Mouse (Mus musculus) intestine, postnatal 0 days (tissue): ENCODE measurements around the gene Atp2b2. TPM values are rescaled to one million over a fixed set of nuclear protein-coding genes. Genes with fewer than 3 reads are reported as not detected.

Experiments used
- ATAC-seq: fragments of 200-750 bp; cut with Nextera tagmentation; 2 replicates; pipeline ENCODE4 v1.8.0; 2017; ENCODE audit warnings: mild to moderate bottlenecking, moderate TSS enrichment, moderate library complexity
- H3K27ac ChIP-seq: fragments of 300-500 bp; sonication (generic); 2 replicates; pipeline ENCODE4 v1.5.1; 2014; ENCODE audit warnings: mild to moderate bottlenecking, low read depth, low read length, moderate library complexity
- H3K27me3 ChIP-seq: fragments of 300-500 bp; sonication (generic); replicated peaks from 2 replicates; pipeline ENCODE4 v1.6.1; 2014; ENCODE audit warnings: low read length, mixed read lengths; ENCODE audit not compliant: control insufficient read depth, insufficient read depth
- H3K36me3 ChIP-seq: fragments of 300-500 bp; sonication (generic); 2 replicates; pipeline ENCODE4 v1.6.1; 2014; ENCODE audit warnings: mild to moderate bottlenecking, moderate library complexity; ENCODE audit not compliant: control insufficient read depth, insufficient read depth
- H3K4me1 ChIP-seq: fragments of 300-500 bp; sonication (generic); replicated peaks from 2 replicates; pipeline ENCODE4 v1.6.1; 2014; ENCODE audit warnings: antibody characterized with exemption, low read length, mixed read lengths; ENCODE audit not compliant: control insufficient read depth, insufficient read depth
- H3K4me2 ChIP-seq: fragments of 300-500 bp; sonication (generic); replicated peaks from 2 replicates; pipeline ENCODE4 v1.6.1; 2014; ENCODE audit warnings: low read depth, mild to moderate bottlenecking, moderate library complexity
- H3K4me3 ChIP-seq: fragments of 300-500 bp; sonication (generic); 2 replicates; pipeline ENCODE4 v1.5.1; 2014; ENCODE audit warnings: low read depth, low read length
- H3K9ac ChIP-seq: fragments of 300-500 bp; sonication (generic); 2 replicates; pipeline ENCODE4 v1.6.1; 2014; ENCODE audit warnings: mild to moderate bottlenecking, low read depth, low read length
- H3K9me3 ChIP-seq: fragments of 300-500 bp; sonication (generic); 2 replicates; pipeline ENCODE4 v1.6.1; 2016; ENCODE audit warnings: mixed run types; ENCODE audit not compliant: control insufficient read depth
- CTCF ChIP-seq: sonication (generic); IDR thresholded peaks from 2 replicates; pipeline ENCODE4 v1.5.1; 2016; ENCODE audit warnings: low read depth, mild to moderate bottlenecking, control low read depth, antibody characterized with exemption, moderate library complexity
- WGBS: fragments of 180-500 bp; shearing (Covaris S2); extraction: QIAGEN DNeasy Blood & Tissue Kit; methylation state at CpG from one replicate; pipeline ENCODE4 v1.1.7; 2014; 5-methylcytosine and 5-hydroxymethylcytosine counted together
- polyA plus RNA-seq: library from polyadenylated mRNA; unstranded; fragments of >200 nt; fragmentation: Nextera tagmentation; extraction: Ambion mirVana; gene quantifications from 2 replicates; pipeline ENCODE4 v1.2.1, GENCODE M21; 2015

The Atp2b2 gene
- polyA plus RNA-seq, 1 experiment from 2014 or later, result 0.48 TPM

- TF ChIP-seq CTCF, result no peak
- Histone ChIP-seq H3K27me3 (peaks cover 16% of the 10 kb centered on the region; the same call in 1 of the 2 replicates), H3K9me3 (no peaks in the 10 kb centered on the region), H3K4me2 (peak overlapping the region; percentile 45), H3K4me1 (no peaks in the 10 kb centered on the region), H3K9ac (no peak overlapping the region), H3K4me3 (no peak overlapping the region), H3K27ac (no peak overlapping the region), H3K36me3 (no peaks in the 10 kb centered on the region)
- no peak for ATAC-seq
- 26% methylated on average over 26 of the region's 26 CpGs for WGBS
Measured at GRCm38 (mm10) chr6:113748351-113748750, 294.1 kb downstream of the Atp2b2 start.

- Histone ChIP-seq H3K27me3 (peaks cover 16% of the 10 kb centered on the region; the same call in 1 of the 2 replicates), H3K9ac (no peak overlapping the region), H3K4me1 (no peaks in the 10 kb centered on the region), H3K36me3 (no peaks in the 10 kb centered on the region), H3K9me3 (no peaks in the 10 kb centered on the region), H3K4me3 (no peak overlapping the region), H3K27ac (no peak overlapping the region), H3K4me2 (no peak overlapping the region)
- no peak for TF ChIP-seq CTCF
- WGBS, result 77% methylated on average over 14 of the region's 14 CpGs
- no peak for ATAC-seq
Measured at GRCm38 (mm10) chr6:113747284-113747683, 295.1 kb downstream of the Atp2b2 start.

GRCm38 (mm10) chr6:113745117-113745516 is 297.3 kb downstream of the Atp2b2 start:
- TF ChIP-seq CTCF, result no peak
- no peak overlapping the region for H3K4me3 ChIP-seq

GRCm38 (mm10) chr6:113743111-113743510 is 299.3 kb downstream of the Atp2b2 start:
- Histone ChIP-seq H3K27ac (no peak overlapping the region), H3K9ac (no peak overlapping the region), H3K4me1 (peaks cover 2% of the 10 kb centered on the region; the same call in 1 of the 2 replicates), H3K27me3 (peaks cover 3% of the 10 kb centered on the region; the same call in 1 of the 2 replicates), H3K9me3 (no peaks in the 10 kb centered on the region), H3K36me3 (no peaks in the 10 kb centered on the region), H3K4me2 (no peak overlapping the region), H3K4me3 (no peak overlapping the region)
- TF ChIP-seq CTCF, result no peak
- WGBS, result 48% methylated on average over 1 of the region's 1 CpGs
- ATAC-seq, result no peak

More at GRCm38 (mm10) chr6:113745117-113745516, 297.3 kb downstream of the Atp2b2 start:
- no peak overlapping the region for H3K4me2 ChIP-seq
- peaks cover 16% of the 10 kb centered on the region; the same call in 1 of the 2 replicates for H3K27me3 ChIP-seq
- no peaks in the 10 kb centered on the region for H3K4me1 ChIP-seq
- no peaks in the 10 kb centered on the region for H3K36me3 ChIP-seq
- no peak overlapping the region for H3K9ac ChIP-seq
- no peaks in the 10 kb centered on the region for H3K9me3 ChIP-seq
- ATAC-seq, result no peak
- no peak overlapping the region for H3K27ac ChIP-seq

- peaks cover 2% of the 10 kb centered on the region; the same call in 1 of the 2 replicates for H3K4me1 ChIP-seq
- no peaks in the 10 kb centered on the region for H3K9me3 ChIP-seq
- H3K27ac ChIP-seq, result no peak overlapping the region
- H3K4me3 ChIP-seq, result no peak overlapping the region
- H3K9ac ChIP-seq, result no peak overlapping the region
- no peaks in the 10 kb centered on the region for H3K27me3 ChIP-seq
- 91% methylated on average over 1 of the region's 1 CpGs for WGBS
- 0 out of 2 replicates have a peak, but pooled peaks cover under 1% of the 10 kb centered on the region for H3K36me3 ChIP-seq
- H3K4me2 ChIP-seq, result no peak overlapping the region
- no peak for TF ChIP-seq CTCF
- no peak for ATAC-seq
Measured at GRCm38 (mm10) chr6:113742321-113742720, 300.1 kb downstream of the Atp2b2 start.

- H3K27ac ChIP-seq, result no peak overlapping the region
- TF ChIP-seq CTCF, result no peak
- H3K9me3 ChIP-seq, result no peaks in the 10 kb centered on the region
- H3K9ac ChIP-seq, result no peak overlapping the region
- H3K4me1 ChIP-seq, result peaks cover 4% of the 10 kb centered on the region; the same call in 1 of the 2 replicates
- WGBS, result 77% methylated on average over 2 of the region's 2 CpGs
- H3K36me3 ChIP-seq, result peaks cover 7% of the 10 kb centered on the region
- H3K4me3 ChIP-seq, result no peak overlapping the region
- no peaks in the 10 kb centered on the region for H3K27me3 ChIP-seq
- ATAC-seq, result no peak
- no peak overlapping the region for H3K4me2 ChIP-seq
Measured at GRCm38 (mm10) chr6:113741425-113741824, 301.0 kb downstream of the Atp2b2 start.
